Mouse (Mus musculus): ENCODE measurements around the gene Scyl2.
"Not testable (repeated sequence)": the region's sequence is repeated elsewhere in the genome, so short reads cannot be mapped to it uniquely, and the experiment has no call there.

Scyl2 gene

DNA sequence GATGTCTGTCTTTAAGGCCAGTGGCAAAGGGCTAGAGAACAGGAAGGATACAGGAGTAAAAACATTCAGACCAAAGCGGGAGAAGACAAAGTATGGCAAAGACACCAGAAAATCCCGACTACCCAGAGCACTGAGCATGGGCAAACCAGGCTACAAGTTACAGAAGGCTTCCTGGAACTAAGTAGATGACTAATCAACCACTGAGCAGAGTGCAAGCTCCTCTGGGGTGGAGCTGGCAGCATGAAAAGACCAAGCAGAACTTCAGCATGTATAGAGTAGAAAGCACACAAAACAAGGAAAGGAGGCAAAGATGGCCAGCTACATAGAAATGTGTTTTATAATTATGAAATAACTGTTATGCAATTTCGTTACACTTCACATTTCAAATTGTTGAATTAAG is 5.6 kb downstream of the Scyl2 start:
- DNase-seq (ENCODE audit: extremely low spot score, low read depth, low spot score), result no peak

- no peak for DNase-seq (ENCODE audit: extremely low spot score, low read depth, low spot score)
Observed at GRCm38 (mm10) chr10:89679448-89679847, 6.6 kb downstream of the Scyl2 start.

- no peak for DNase-seq (ENCODE audit: extremely low spot score, low read depth, low spot score)
Observed at GRCm38 (mm10) chr10:89678054-89678453, 8.0 kb downstream of the Scyl2 start.

- no peak for DNase-seq (ENCODE audit: extremely low spot score, low read depth, low spot score)
Observed at GRCm38 (mm10) chr10:89676609-89677008, 9.5 kb downstream of the Scyl2 start.

- DNase-seq (ENCODE audit: extremely low spot score, low read depth, low spot score), result not testable (repeated sequence)
Observed at GRCm38 (mm10) chr10:89670371-89670770, 15.7 kb downstream of the Scyl2 start.

DNA sequence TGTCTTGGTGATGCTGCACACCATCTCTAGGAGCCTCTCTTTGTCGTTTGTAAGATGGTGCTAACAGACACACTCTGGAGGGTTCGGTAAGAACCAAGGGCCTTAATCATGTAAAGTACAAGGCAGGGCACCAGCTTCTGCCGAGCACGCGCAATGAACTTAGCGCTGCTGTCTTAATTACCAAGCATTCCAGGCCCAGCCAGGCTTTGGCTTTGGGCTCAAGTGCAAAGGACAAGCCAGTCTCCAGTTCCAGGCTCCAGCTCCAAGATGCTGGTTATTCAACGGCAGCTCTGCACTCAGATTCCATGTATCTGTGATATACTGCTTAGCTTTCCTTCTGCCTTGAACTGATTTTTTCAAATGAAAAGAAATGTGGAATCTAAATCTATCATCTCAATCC is 18.5 kb downstream of the Scyl2 start:
- no peak for DNase-seq (ENCODE audit: extremely low spot score, low read depth, low spot score)

- DNase-seq (ENCODE audit: extremely low spot score, low read depth, low spot score), result no peak
Observed at GRCm38 (mm10) chr10:89665679-89666078, 20.4 kb downstream of the Scyl2 start.

GRCm38 (mm10) chr10:89664977-89665645 is 21.0 kb downstream of the Scyl2 start:
- DNase-seq (ENCODE audit: extremely low spot score, low read depth, low spot score), result no peak

GRCm38 (mm10) chr10:89656366-89656765 is 29.7 kb downstream of the Scyl2 start:
- DNase-seq (ENCODE audit: extremely low spot score, low read depth, low spot score), result no peak

DNA sequence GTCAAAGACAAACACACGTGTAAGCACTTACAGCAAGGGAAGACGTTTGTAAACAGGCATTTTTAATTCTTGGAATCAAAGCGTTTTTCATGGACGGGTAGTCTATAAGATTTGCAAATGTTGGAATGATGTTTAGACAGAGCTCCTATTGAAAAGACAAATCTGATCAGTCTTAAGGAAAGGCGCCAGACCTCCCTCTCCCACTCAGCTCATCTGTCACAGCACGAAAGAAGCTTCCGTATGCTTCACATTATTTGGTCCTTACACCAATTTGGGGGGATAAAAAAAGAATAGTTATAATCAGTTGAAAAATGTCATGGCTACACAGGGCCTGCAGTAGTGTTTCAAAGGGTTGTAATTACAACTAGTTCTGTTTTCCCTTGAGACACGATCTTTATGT is 33.2 kb downstream of the Scyl2 start:
- no peak for DNase-seq (ENCODE audit: extremely low spot score, low read depth, low spot score)

- no peak for DNase-seq (ENCODE audit: extremely low spot score, low read depth, low spot score)
Observed at GRCm38 (mm10) chr10:89651691-89652090, 34.4 kb downstream of the Scyl2 start.

- DNase-seq (ENCODE audit: extremely low spot score, low read depth, low spot score), result no peak
Observed at GRCm38 (mm10) chr10:89646918-89647317, 39.2 kb downstream of the Scyl2 start.

DNA sequence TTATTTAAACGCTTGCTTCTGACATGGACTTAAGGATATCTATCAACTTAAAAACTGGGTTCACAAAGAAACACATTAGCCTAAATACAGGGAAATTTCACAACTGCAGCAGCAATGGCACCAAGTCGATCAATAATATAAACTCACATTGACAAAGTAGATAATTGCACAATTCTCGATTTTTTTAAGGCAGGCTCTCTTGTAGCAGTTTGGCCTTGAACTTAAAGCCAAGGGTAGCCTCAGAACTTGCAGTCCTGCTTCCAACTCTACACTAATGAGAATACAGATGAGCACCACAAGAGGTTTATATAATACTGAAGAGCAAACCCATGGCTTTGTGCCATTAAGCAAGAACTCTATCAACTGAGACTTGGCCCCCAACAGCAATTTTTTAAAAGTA is 49.1 kb downstream of the Scyl2 start:
- DNase-seq (ENCODE audit: extremely low spot score, low read depth, low spot score), result no peak

DNA sequence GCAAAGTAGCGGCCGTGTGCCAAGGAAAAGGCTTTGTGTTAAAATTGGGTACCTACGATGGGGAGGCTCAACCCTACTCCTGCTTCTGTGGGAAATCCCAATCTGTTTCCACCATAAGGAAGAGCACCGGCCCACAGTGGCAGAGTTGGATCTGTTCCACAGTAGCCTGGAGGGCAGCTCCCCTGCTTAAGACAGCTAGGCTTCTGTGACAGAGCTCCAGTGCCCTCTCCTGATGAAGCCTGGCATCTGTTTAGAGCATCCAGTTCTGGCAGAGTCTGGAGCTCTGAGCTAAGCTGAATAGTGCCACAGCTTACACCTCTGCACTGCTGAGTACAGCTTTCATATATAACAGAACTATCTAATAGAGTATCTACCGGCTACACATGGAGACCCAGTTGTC is 51.1 kb downstream of the Scyl2 start:
- DNase-seq (ENCODE audit: extremely low spot score, low read depth, low spot score), result no peak

DNA sequence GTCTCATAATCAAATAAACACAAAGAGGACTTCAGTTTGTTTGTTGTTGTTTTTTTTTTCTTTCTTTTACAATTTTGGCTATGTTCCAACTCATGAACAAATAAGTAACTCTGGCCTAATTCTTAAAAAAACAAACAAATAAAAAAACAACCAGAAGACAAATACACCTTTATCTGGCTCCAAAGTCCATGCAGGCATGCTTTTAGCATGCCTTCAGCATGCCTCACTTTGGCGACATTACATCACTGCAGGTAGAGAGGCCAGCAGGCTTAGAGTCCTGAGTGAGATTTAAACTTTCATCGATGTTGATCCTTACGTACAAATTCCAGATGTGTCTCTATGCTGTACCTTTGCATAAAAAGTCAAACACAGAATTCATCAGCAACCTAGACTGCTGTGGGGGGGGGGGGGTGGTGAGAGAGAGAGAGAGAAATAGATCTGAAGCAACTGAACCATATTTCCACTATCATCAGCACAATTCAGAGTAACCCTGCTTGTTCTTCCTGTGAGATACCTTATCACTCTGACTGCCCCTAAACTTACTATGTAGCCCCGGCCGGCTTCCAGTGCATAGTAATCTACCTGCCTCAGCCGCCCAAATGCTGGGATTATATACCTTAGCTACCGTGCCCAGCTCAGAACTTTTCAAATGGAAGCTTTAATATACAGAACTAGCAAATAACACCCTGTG is 52.2 kb downstream of the Scyl2 start:
- DNase-seq (ENCODE audit: extremely low spot score, low read depth, low spot score), result no peak

DNA sequence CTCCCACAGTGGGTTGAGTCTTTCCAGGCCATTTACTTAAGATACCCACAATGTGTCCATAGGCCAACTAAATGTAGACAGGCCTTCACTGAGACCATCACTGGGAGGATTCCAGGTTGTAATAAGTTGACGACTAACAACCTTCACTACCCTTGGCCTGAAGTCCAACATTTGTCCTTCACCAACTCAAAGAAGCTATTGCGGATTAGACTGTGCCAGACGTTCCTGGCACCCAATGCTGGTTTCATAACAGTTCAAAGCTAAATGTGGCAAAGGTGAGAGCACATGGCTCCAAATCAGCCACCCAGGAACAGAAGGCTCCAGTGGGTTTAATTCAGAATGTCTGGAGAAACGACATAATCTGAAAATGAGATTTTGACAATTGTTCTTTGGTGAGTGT is 53.0 kb downstream of the Scyl2 start:
- no peak for DNase-seq (ENCODE audit: extremely low spot score, low read depth, low spot score)

DNA sequence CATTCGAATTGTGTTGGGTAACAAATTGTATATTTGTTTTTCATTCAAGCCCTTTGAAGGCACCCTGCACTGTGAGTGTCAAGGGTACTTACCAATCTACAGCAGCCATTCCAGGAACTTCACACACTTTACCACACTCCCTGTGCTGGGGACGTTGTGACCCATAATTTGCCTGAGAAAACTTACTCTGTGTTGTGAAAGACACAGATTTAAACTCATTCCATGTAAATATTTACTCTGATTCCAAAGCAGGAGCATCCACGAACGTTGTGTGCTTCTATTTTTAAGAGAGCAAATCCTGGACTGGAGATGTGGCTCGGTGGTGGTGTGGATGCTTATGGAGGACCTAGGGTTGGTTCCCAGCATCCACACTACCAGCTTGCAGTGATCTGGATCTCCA is 54.3 kb downstream of the Scyl2 start:
- no peak for DNase-seq (ENCODE audit: extremely low spot score, low read depth, low spot score)

GRCm38 (mm10) chr10:89630564-89630963 is 55.5 kb downstream of the Scyl2 start:
- DNase-seq (ENCODE audit: extremely low spot score, low read depth, low spot score), result no peak

DNA sequence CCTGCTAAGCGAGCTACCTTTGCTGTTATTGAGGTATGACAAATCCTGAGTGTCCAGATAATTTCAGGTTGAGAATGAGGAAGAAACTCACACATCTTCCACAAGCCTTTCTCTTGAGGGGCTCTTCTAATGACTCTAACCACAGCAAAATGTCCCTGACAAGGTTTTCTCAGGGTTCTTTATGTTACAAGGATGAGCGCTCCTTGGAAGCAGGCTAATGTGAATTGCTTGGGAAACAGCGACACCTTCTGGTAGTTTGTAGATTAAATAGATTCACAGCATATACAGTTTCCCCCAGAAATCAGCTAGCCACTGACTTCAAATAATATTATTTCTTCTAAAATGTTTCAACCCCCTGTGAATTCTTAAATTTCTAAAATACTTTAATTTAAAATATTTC is 56.0 kb downstream of the Scyl2 start:
- peak; percentile 88 for DNase-seq (ENCODE audit: extremely low spot score, low read depth, low spot score)

GRCm38 (mm10) chr10:89626714-89627113 is 59.4 kb downstream of the Scyl2 start:
- DNase-seq (ENCODE audit: extremely low spot score, low read depth, low spot score), result no peak

- DNase-seq (ENCODE audit: extremely low spot score, low read depth, low spot score), result no peak
Observed at GRCm38 (mm10) chr10:89624196-89624595, 61.9 kb downstream of the Scyl2 start.

- no peak for DNase-seq (ENCODE audit: extremely low spot score, low read depth, low spot score)
Observed at GRCm38 (mm10) chr10:89621129-89621528, 65.0 kb downstream of the Scyl2 start, which contains the start of gene Slc17a8. Gene Slc17a8, minus strand, starts transcription at chr10:89621253.

DNA sequence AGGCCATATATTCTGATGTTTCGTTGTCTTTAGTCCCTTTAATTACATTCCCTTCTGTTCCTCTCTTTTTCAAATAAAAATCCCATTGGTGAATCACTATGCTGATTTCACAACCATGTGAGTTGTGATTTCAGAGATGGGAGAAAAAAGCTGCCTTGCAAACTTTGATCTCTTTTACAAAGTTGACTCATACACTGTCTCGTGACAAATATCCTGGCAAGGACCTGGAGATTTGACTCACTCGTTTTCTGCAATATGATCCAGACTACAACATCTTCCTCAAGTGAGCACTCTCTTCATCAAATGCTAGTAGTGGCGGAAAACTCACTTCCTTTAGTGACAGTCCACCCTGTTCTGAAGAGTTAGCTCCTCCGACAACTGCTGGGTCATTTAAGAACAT is 86.8 kb downstream of the Scyl2 start:
- no peak for DNase-seq (ENCODE audit: extremely low spot score, low read depth, low spot score)

All from hindlimb bud, embryonic 11.5 days (tissue).